Mouse (Mus musculus): ENCODE data around the gene Suz12. TPM values are rescaled to one million over a fixed set of nuclear protein-coding genes. Genes with fewer than 3 reads are reported as not detected.

The Suz12 gene
- 63.8 TPM for polyA plus RNA-seq (2017; shearing (Covaris generic))

GRCm38 (mm10) chr11:79992592-79993355 is at the start of gene Suz12:
Gene Suz12, plus strand, starts transcription at chr11:79993106.

DNA sequence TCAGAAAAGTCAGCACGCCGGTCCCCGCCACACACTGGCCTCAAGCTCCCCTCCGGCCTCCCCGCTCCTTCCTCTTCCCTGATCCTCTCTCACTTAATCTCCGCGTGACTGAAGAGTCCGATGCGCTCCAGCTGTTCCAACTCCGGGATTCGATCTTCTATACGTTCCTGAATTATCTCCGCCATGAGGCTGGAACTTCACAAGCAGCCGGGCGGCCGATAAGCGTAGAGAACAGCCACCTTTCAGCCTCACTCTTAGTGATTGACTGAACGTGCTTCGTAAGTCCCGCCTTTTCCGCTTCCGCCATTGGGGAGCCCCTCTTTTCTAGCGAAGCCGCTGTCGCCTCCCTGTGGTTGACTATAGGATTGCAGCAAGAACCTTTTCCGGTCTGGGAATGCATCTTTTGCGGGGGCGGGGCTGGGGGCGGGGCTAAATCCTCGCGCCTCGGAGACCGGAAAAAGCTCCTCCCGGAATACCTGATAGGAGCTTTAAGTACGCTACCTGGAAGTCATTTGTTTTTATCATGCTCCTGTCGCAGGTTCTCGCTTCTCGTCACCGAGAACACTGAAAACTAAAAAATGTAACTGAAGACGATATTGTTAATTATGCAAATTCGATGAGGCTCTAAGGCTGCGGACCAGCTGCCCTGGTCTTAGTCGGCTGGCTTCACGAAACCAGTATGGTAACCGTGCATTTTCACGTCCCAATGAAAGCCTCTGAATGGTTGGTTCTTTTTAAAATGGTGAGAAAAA is 30.6 kb upstream of the Suz12 start, which contains the start of gene Utp6:
TSS of gene Utp6 (minus strand) at position 266 of the 752 bp plus-strand sequence.

GRCm38 (mm10) chr11:80080826-80081728 is 88.2 kb downstream of the Suz12 start, which contains the start of gene Crlf3:
Gene Crlf3, minus strand, starts transcription at chr11:80080991.

Other genes with a start within 250 kb of the Suz12 start
- gene Utp6, start 30.7 kb upstream of the Suz12 start, polyA plus RNA-seq (2017; shearing (Covaris generic)), result 33.5 TPM
- gene Crlf3, start 87.9 kb downstream of the Suz12 start, polyA plus RNA-seq (2017; shearing (Covaris generic)), result 775 TPM
- gene Atad5, start 96.3 kb downstream of the Suz12 start, polyA plus RNA-seq (2017; shearing (Covaris generic)), result 2.8 TPM
- gene Tefm, start 149.1 kb downstream of the Suz12 start, polyA plus RNA-seq (2017; shearing (Covaris generic)), result 5.9 TPM
- gene Adap2, start 161.0 kb downstream of the Suz12 start, polyA plus RNA-seq (2017; shearing (Covaris generic)), result not detected
- 2.1 TPM for gene Rnf135, start 190.7 kb downstream of the Suz12 start, polyA plus RNA-seq (2017; shearing (Covaris generic))
- gene Rhot1, start 215.9 kb downstream of the Suz12 start, polyA plus RNA-seq (2017; shearing (Covaris generic)), result 54.1 TPM